Mouse (Mus musculus) hindbrain, embryonic 14.5 days (tissue): ENCODE measurements around the gene Baz2b. TPM values are rescaled to one million over a fixed set of nuclear protein-coding genes. Genes with fewer than 3 reads are reported as not detected.
A peak's percentile ranks its signal among the peaks of the same experiment; 100 is the strongest.

ENCODE experiments used
- ATAC-seq: fragments of 200-750 bp; cut with Nextera tagmentation; 2 replicates; pipeline ENCODE4 v1.8.0; 2017; ENCODE audit warnings: moderate number of reproducible peaks, mild to moderate bottlenecking, moderate TSS enrichment, moderate library complexity; ENCODE audit not compliant: low FRiP score
- DNase-seq: peaks from one replicate; pipeline ENCODE4 v3.0.0-alpha.2; 2015; ENCODE audit warnings: low spot score
- H3K27ac ChIP-seq: fragments of 300-500 bp; sonication (generic); 2 replicates; pipeline ENCODE4 v1.5.1; 2014; ENCODE audit warnings: mild to moderate bottlenecking, moderate library complexity
- H3K27me3 ChIP-seq: fragments of 300-500 bp; sonication (generic); 2 replicates; pipeline ENCODE4 v1.6.1; 2014; ENCODE audit warnings: mild to moderate bottlenecking, low read length, mixed read lengths; ENCODE audit not compliant: control insufficient read depth, insufficient read depth
- H3K36me3 ChIP-seq: fragments of 300-500 bp; sonication (generic); replicated peaks from 2 replicates; pipeline ENCODE4 v1.6.1; 2014; ENCODE audit not compliant: control insufficient read depth, insufficient read depth
- H3K4me1 ChIP-seq: fragments of 300-500 bp; sonication (generic); replicated peaks from 2 replicates; pipeline ENCODE4 v1.6.1; 2014; ENCODE audit warnings: antibody characterized with exemption, low read length, mixed read lengths; ENCODE audit not compliant: control insufficient read depth, insufficient read depth
- H3K4me2 ChIP-seq: fragments of 300-500 bp; sonication (generic); replicated peaks from 2 replicates; pipeline ENCODE4 v1.6.1; 2014; ENCODE audit warnings: mild to moderate bottlenecking, moderate library complexity
- H3K4me3 ChIP-seq: fragments of 300-500 bp; sonication (generic); replicated peaks from 2 replicates; pipeline ENCODE4 v1.5.1; 2014; ENCODE audit warnings: mild to moderate bottlenecking, low read length
- H3K9ac ChIP-seq: fragments of 300-500 bp; sonication (generic); 2 replicates; pipeline ENCODE4 v1.6.1; 2014
- H3K9me3 ChIP-seq: fragments of 300-500 bp; sonication (generic); 2 replicates; pipeline ENCODE4 v1.6.1; 2016; ENCODE audit warnings: low read length; ENCODE audit not compliant: control insufficient read depth
- WGBS: fragments of 180-500 bp; shearing (Covaris S2); extraction: QIAGEN DNeasy Blood & Tissue Kit; methylation state at CpG from one replicate; pipeline ENCODE4 v1.1.7; 2014; 5-methylcytosine and 5-hydroxymethylcytosine counted together
- polyA plus RNA-seq: library from polyadenylated mRNA; unstranded; fragments of >200 nt; fragmentation: Nextera tagmentation; extraction: Ambion mirVana; gene quantifications from 2 replicates; pipeline ENCODE4 v1.2.1, GENCODE M21; 2014

Baz2b gene
- polyA plus RNA-seq, 1 experiment from 2014 or later = 81.2 TPM

- H3K4me3 ChIP-seq = no peak overlapping the region
- 93% methylated on average over 5 of the region's 5 CpGs for WGBS
These were observed 180.6 kb downstream of the Baz2b start for GRCm38 (mm10) chr2:60029020-60029419.

GRCm38 (mm10) chr2:60027166-60027565 lies 182.5 kb downstream of the Baz2b start:
- 0 out of 2 replicates have a peak, but pooled peaks cover 6% of the 10 kb centered on the region for H3K4me1 ChIP-seq
- WGBS = 95% methylated on average over 5 of the region's 5 CpGs
- no peak overlapping the region for H3K9ac ChIP-seq
- H3K27me3 ChIP-seq = no peaks in the 10 kb centered on the region
- H3K27ac ChIP-seq = no peak overlapping the region
- H3K4me3 ChIP-seq = no peak overlapping the region
- ATAC-seq (no peak), DNase-seq (no peak)
- no peak overlapping the region for H3K4me2 ChIP-seq
- H3K36me3 ChIP-seq = no peaks in the 10 kb centered on the region
- no peaks in the 10 kb centered on the region for H3K9me3 ChIP-seq

More at GRCm38 (mm10) chr2:60029020-60029419, 180.6 kb downstream of the Baz2b start:
- no peak for DNase-seq
- H3K4me1 ChIP-seq = 0 out of 2 replicates have a peak, but pooled peaks cover 6% of the 10 kb centered on the region
- H3K9me3 ChIP-seq = no peaks in the 10 kb centered on the region
- no peak for ATAC-seq
- H3K9ac ChIP-seq = no peak overlapping the region
- H3K36me3 ChIP-seq = no peaks in the 10 kb centered on the region
- no peak overlapping the region for H3K27ac ChIP-seq
- no peaks in the 10 kb centered on the region for H3K27me3 ChIP-seq
- H3K4me2 ChIP-seq = no peak overlapping the region

GRCm38 (mm10) chr2:60026554-60026953 lies 183.1 kb downstream of the Baz2b start:
- no peak overlapping the region for H3K4me2 ChIP-seq
- H3K36me3 ChIP-seq = no peaks in the 10 kb centered on the region
- H3K4me3 ChIP-seq = no peak overlapping the region
- 22% methylated on average over 6 of the region's 6 CpGs for WGBS
- ATAC-seq (peak; percentile 27; the same call in 1 of the 2 replicates), DNase-seq (no peak)
- no peaks in the 10 kb centered on the region for H3K27me3 ChIP-seq
- peak overlapping the region; percentile 14; the same call in 1 of the 2 replicates for H3K27ac ChIP-seq
- H3K4me1 ChIP-seq = 0 out of 2 replicates have a peak, but pooled peaks cover 6% of the 10 kb centered on the region
- no peaks in the 10 kb centered on the region for H3K9me3 ChIP-seq
- no peak overlapping the region for H3K9ac ChIP-seq

GRCm38 (mm10) chr2:60023777-60024176 lies 185.9 kb downstream of the Baz2b start:
- H3K27me3 ChIP-seq = no peaks in the 10 kb centered on the region
- H3K9ac ChIP-seq = no peak overlapping the region
- no peak overlapping the region for H3K27ac ChIP-seq
- H3K9me3 ChIP-seq = no peaks in the 10 kb centered on the region
- DNase-seq (no peak), ATAC-seq (no peak)
- H3K4me3 ChIP-seq = no peak overlapping the region
- WGBS = 92% methylated on average over 7 of the region's 7 CpGs
- no peak overlapping the region for H3K4me2 ChIP-seq
- no peaks in the 10 kb centered on the region for H3K36me3 ChIP-seq
- 0 out of 2 replicates have a peak, but pooled peaks cover 6% of the 10 kb centered on the region for H3K4me1 ChIP-seq

- Histone ChIP-seq H3K4me1 (0 out of 2 replicates have a peak, but pooled peaks cover 2% of the 10 kb centered on the region), H3K4me2 (no peak overlapping the region), H3K36me3 (no peaks in the 10 kb centered on the region), H3K27ac (no peak overlapping the region), H3K9me3 (no peaks in the 10 kb centered on the region), H3K4me3 (no peak overlapping the region), H3K27me3 (no peaks in the 10 kb centered on the region), H3K9ac (no peak overlapping the region)
- ATAC-seq (no peak), DNase-seq (no peak)
- 71% methylated on average over 5 of the region's 5 CpGs for WGBS
These were observed 188.1 kb downstream of the Baz2b start for GRCm38 (mm10) chr2:60021556-60021955.

DNA sequence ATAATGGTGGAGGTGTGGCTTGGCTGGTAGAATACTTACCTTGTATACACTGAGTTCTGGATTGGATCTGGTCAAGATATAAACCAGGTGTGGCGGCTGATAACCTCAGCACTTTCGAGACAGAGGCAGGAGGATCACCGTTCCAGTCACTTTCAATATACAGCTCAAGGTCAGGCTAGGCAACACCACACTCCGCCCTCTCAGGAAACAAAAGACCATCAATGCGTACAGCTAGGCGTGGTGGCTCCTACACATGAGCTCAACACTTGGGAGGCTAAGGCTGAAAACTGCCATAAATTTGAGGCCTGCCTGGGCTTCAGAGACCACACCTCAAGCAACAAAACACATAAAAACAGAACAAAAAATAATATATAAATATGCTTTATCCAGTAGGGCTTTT lies 188.5 kb downstream of the Baz2b start:
- no peaks in the 10 kb centered on the region for H3K9me3 ChIP-seq
- H3K9ac ChIP-seq = no peak overlapping the region
- H3K4me3 ChIP-seq = no peak overlapping the region
- H3K4me1 ChIP-seq = no peaks in the 10 kb centered on the region
- H3K27ac ChIP-seq = no peak overlapping the region
- no peak for ATAC-seq
- no peak overlapping the region for H3K4me2 ChIP-seq
- H3K36me3 ChIP-seq = no peaks in the 10 kb centered on the region
- DNase-seq = no peak
- WGBS = 92% methylated on average over 6 of the region's 6 CpGs
- no peaks in the 10 kb centered on the region for H3K27me3 ChIP-seq

- Histone ChIP-seq H3K27ac (no peak overlapping the region), H3K4me2 (no peak overlapping the region), H3K4me1 (no peaks in the 10 kb centered on the region), H3K36me3 (no peaks in the 10 kb centered on the region), H3K27me3 (no peaks in the 10 kb centered on the region), H3K9ac (no peak overlapping the region), H3K9me3 (no peaks in the 10 kb centered on the region), H3K4me3 (no peak overlapping the region)
- ATAC-seq (no peak), DNase-seq (no peak)
- 97% methylated on average over 3 of the region's 3 CpGs for WGBS
These were observed 189.9 kb downstream of the Baz2b start for GRCm38 (mm10) chr2:60019546-60020250.

DNA sequence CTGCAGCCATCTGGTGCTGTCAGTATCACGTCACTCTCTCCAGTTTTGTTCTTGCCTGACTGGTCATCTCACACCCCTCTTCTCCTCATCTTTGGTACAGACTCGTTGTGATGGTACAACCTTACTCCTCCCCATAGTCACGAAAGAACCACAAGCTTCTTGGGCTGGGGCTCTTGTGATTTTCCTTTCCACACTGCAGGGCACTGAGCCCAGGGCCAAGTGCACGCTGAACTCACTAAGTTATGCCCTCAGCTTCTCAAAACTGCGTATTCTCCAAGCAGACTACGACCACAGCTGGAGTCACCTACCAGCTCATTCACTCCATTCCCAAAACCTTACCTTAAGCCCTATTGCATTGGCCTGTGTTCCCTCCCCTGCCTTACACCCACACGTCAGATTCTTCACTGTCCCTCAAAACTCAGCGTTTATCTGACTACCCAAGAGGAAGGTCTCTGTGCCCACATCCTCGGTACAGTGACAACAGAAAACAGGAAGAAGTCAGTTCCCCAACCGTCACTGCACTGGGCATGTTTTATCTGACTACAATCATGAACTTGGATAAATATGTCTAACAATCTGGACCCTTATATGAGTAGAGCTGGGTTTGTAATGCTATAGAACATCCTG lies 190.7 kb downstream of the Baz2b start:
- no peak overlapping the region for H3K4me3 ChIP-seq

GRCm38 (mm10) chr2:60011526-60011925 lies 198.1 kb downstream of the Baz2b start:
- Histone ChIP-seq H3K27me3 (no peaks in the 10 kb centered on the region), H3K9me3 (no peaks in the 10 kb centered on the region), H3K27ac (no peak overlapping the region), H3K9ac (no peak overlapping the region), H3K4me1 (no peaks in the 10 kb centered on the region), H3K4me3 (no peak overlapping the region), H3K36me3 (no peaks in the 10 kb centered on the region), H3K4me2 (no peak overlapping the region)
- ATAC-seq (no peak), DNase-seq (no peak)
- WGBS = 93% methylated on average over 3 of the region's 3 CpGs

More for the DNA sequence above, 190.7 kb downstream of the Baz2b start:
- H3K27me3 ChIP-seq = no peaks in the 10 kb centered on the region
- ATAC-seq (no peak), DNase-seq (no peak)
- no peak overlapping the region for H3K9ac ChIP-seq
- no peak overlapping the region for H3K4me2 ChIP-seq
- no peaks in the 10 kb centered on the region for H3K4me1 ChIP-seq
- 87% methylated on average over 10 of the region's 10 CpGs for WGBS
- no peaks in the 10 kb centered on the region for H3K9me3 ChIP-seq
- H3K27ac ChIP-seq = no peak overlapping the region
- no peaks in the 10 kb centered on the region for H3K36me3 ChIP-seq
